9 mouse cellular contexts compared by ENCODE assay signal in genomic region chr19:11912533-11913121, GRCm38 (mm10). TPM values are rescaled to one million over a fixed set of nuclear protein-coding genes. Genes with fewer than 3 reads are reported as not detected.
DNase-seq lines count a peak whose midpoint lies in the region; ATAC-seq and TF ChIP-seq lines count a peak whose summit lies in the region.
"Had no signal": no experiment of that assay in that cellular context is flagged by ENCODE, and none has a peak within 500 bp of the region (broad histone marks: within the 10 kb centered on the region; RNA-seq: fewer than 3 reads in every experiment).

No protein-coding gene starts in this region.

- H3K4me2 ChIP-seq in heart, embryonic 11.5 days: peak overlapping the region; percentile 89

- H3K4me1 ChIP-seq in ES-Bruce4 (ENCODE audit: control insufficient read depth, insufficient read depth, low read length): no peaks in the 10 kb centered on the region
- peaks cover 30% of the 10 kb centered on the region for H3K4me1 ChIP-seq in erythroblast, embryonic 14.5 days (ENCODE audit: control insufficient read depth)
- peaks cover 21% of the 10 kb centered on the region for H3K4me1 ChIP-seq in heart, embryonic 11.5 days (ENCODE audit: control insufficient read depth, insufficient read depth, low read length)

- H3K9ac ChIP-seq in ES-Bruce4 (ENCODE audit: low read depth, poor library complexity, severe bottlenecking): peak overlapping the region; percentile 85
- H3K9ac ChIP-seq in heart, embryonic 11.5 days (ENCODE audit: low read depth, low read length): peak overlapping the region; percentile 92

- peak overlapping the region; percentile 73 for H3K4me3 ChIP-seq in ES-Bruce4 (ENCODE audit: low read depth, low read length)
- H3K4me3 ChIP-seq in erythroblast, embryonic 14.5 days (replicated peaks): peak overlapping the region; percentile 87
- H3K4me3 ChIP-seq in heart, embryonic 11.5 days (ENCODE audit: low read depth, low read length): peak overlapping the region; percentile 93

- no peaks in the 10 kb centered on the region for H3K27me3 ChIP-seq in ES-Bruce4 (ENCODE audit: control insufficient read depth, insufficient read depth, low read length, poor library complexity, severe bottlenecking)
- H3K27me3 ChIP-seq in erythroblast, embryonic 14.5 days (ENCODE audit: control insufficient read depth): no peaks in the 10 kb centered on the region
- H3K27me3 ChIP-seq in heart, embryonic 11.5 days (ENCODE audit: control insufficient read depth, insufficient read depth, low read length): no peaks in the 10 kb centered on the region

- 1% methylated on average over 35 of the region's 54 CpGs for WGBS in heart, embryonic 11.5 days (ENCODE audit: insufficient replicate concordance)

- TF ChIP-seq CTCF in ES-Bruce4 (IDR thresholded peaks at IDR 0.05; ENCODE audit: low read depth, low read length): no peak

- peak; percentile 55 for ATAC-seq in heart, embryonic 11.5 days (replicated peaks; ENCODE audit: insufficient number of reproducible peaks, low FRiP score, low TSS enrichment)

- DNase-seq in adrenal gland, postnatal 10 days: peak; percentile 78
- DNase-seq in kidney, adult 8-10 months: peak; percentile 55 to 59
- DNase-seq in lung, adult 18-20 months: peak; percentile 64 to 69
- peak; percentile 39 for DNase-seq in ovary, adult 18-20 months (ENCODE audit: low spot score)
- peak; percentile 37 to 64 for DNase-seq in urinary bladder, postnatal 36 days (ENCODE audit: low spot score in 2 of 2)

- no peak overlapping the region for H3K27ac ChIP-seq in ES-Bruce4 (ENCODE audit: insufficient read depth, low read length)
- H3K27ac ChIP-seq in heart, embryonic 11.5 days (ENCODE audit: low read depth, low read length): peak overlapping the region; percentile 94

- TF ChIP-seq EP300 in ES-Bruce4 (IDR thresholded peaks at IDR 0.05; ENCODE audit: insufficient read depth, low read depth, low read length): no peak

- TF ChIP-seq POLR2A in ES-Bruce4 (IDR thresholded peaks at IDR 0.05; ENCODE audit: insufficient read depth, low read length): no peak

- no peaks in the 10 kb centered on the region for H3K9me3 ChIP-seq in ES-Bruce4 (replicated peaks; ENCODE audit: control insufficient read depth, insufficient read depth, low read length, poor library complexity, severe bottlenecking)
- H3K9me3 ChIP-seq in erythroblast, embryonic 14.5 days (ENCODE audit: control insufficient read depth, low read length): no peaks in the 10 kb centered on the region
- H3K9me3 ChIP-seq in heart, embryonic 11.5 days (replicated peaks; ENCODE audit: control insufficient read depth, low read length): no peaks in the 10 kb centered on the region

- peaks cover 13% of the 10 kb centered on the region for H3K36me3 ChIP-seq in ES-Bruce4 (ENCODE audit: control insufficient read depth, insufficient read depth, low read length, poor library complexity, severe bottlenecking)
- H3K36me3 ChIP-seq in erythroblast, embryonic 14.5 days (ENCODE audit: control insufficient read depth): peaks cover 16% of the 10 kb centered on the region
- H3K36me3 ChIP-seq in heart, embryonic 11.5 days (ENCODE audit: control insufficient read depth, insufficient read depth, low read length): peaks cover 3% of the 10 kb centered on the region; the same call in 1 of the 2 replicates

RNA-seq across cellular contexts. Expression of gene Patl1, which starts 0.4 kb away (rescaled TPM):
- 42.2 and 42.6 TPM in 2 replicates for polyA plus RNA-seq in ES-Bruce4 (2011; ENCODE audit: insufficient read depth, insufficient read length, low read depth, missing spikeins)
- total RNA-seq in adrenal gland, postnatal 10 days (2021): 10 to 100 TPM; 30.5 to 34.7 TPM
- 0.16 and 0.23 TPM in 2 replicates for polyA plus RNA-seq in erythroblast, embryonic 14.5 days (2012)
- polyA plus RNA-seq in heart, embryonic 11.5 days (2014; fragmentation: Nextera tagmentation; extraction: Ambion mirVana): 22.9 and 23.3 TPM in 2 replicates

RNA-seq across cellular contexts. Expression of gene Olfr1420, which starts 26.3 kb away (rescaled TPM):
- not detected in 2 replicates for polyA plus RNA-seq in ES-Bruce4 (2011; ENCODE audit: insufficient read depth, insufficient read length, low read depth, missing spikeins)
- total RNA-seq in adrenal gland, postnatal 10 days (2021): not detected
- not detected in 2 replicates for polyA plus RNA-seq in erythroblast, embryonic 14.5 days (2012)
- polyA plus RNA-seq in heart, embryonic 11.5 days (2014; fragmentation: Nextera tagmentation; extraction: Ambion mirVana): 0.29 TPM in 1 of 2 replicates, not detected in the other
- total RNA-seq: layer of hippocampus, postnatal 36 days had no signal

RNA-seq across cellular contexts. Expression of gene Olfr1419, which starts 37.7 kb away (rescaled TPM):
- polyA plus RNA-seq in ES-Bruce4 (2011; ENCODE audit: insufficient read depth, insufficient read length, low read depth, missing spikeins): not detected in 2 replicates
- not detected for total RNA-seq in adrenal gland, postnatal 10 days (2021)
- polyA plus RNA-seq in erythroblast, embryonic 14.5 days (2012): not detected in 2 replicates
- polyA plus RNA-seq in heart, embryonic 11.5 days (2014; fragmentation: Nextera tagmentation; extraction: Ambion mirVana): not detected in 2 replicates
- total RNA-seq: layer of hippocampus, postnatal 36 days had no signal

RNA-seq across cellular contexts. Expression of gene Olfr1418, which starts 51.8 kb away (rescaled TPM):
- polyA plus RNA-seq in ES-Bruce4 (2011; ENCODE audit: insufficient read depth, insufficient read length, low read depth, missing spikeins): not detected in 2 replicates
- not detected for total RNA-seq in adrenal gland, postnatal 10 days (2021)
- not detected in 2 replicates for polyA plus RNA-seq in erythroblast, embryonic 14.5 days (2012)
- polyA plus RNA-seq in heart, embryonic 11.5 days (2014; fragmentation: Nextera tagmentation; extraction: Ambion mirVana): not detected in 2 replicates
- total RNA-seq: layer of hippocampus, postnatal 36 days had no signal

RNA-seq across cellular contexts. Expression of gene Osbp, which starts 53.1 kb away (rescaled TPM):
- 28.3 and 31.5 TPM in 2 replicates for polyA plus RNA-seq in ES-Bruce4 (2011; ENCODE audit: insufficient read depth, insufficient read length, low read depth, missing spikeins)
- total RNA-seq in adrenal gland, postnatal 10 days (2021): 10 to 100 TPM; 60.8 to 65.6 TPM
- 0.53 and 0.59 TPM in 2 replicates for polyA plus RNA-seq in erythroblast, embryonic 14.5 days (2012)
- 8.6 and 11.8 TPM in 2 replicates for polyA plus RNA-seq in heart, embryonic 11.5 days (2014; fragmentation: Nextera tagmentation; extraction: Ambion mirVana)

Comparison
In these comparisons a context has a peak if more than half of its experiments do, and no peak if none do; other contexts are left out.
1. RNA of gene Patl1, which starts 0.4 kb away (polyA plus RNA-seq): 42.2 to 42.6 TPM in ES-Bruce4 and 22.9 to 23.3 TPM in heart, embryonic 11.5 days; 0.16 to 0.23 TPM in erythroblast, embryonic 14.5 days; every median in the first group is over 10 times any median in the second.
2. Peak in every context shown above with its lines, with median percentiles within 50 percentile points of each other: H3K4me3 ChIP-seq and DNase-seq.